Mouse (Mus musculus) forelimb bud, embryonic 11.5 days (tissue): ENCODE results near the gene Abcf3.

Experiments used
- DNase-seq: peaks from one replicate; pipeline ENCODE4 v3.0.0-alpha.2; 2012; ENCODE audit warnings: low read depth, low spot score

Gene Abcf3

GRCm38 (mm10) chr16:20548096-20548948 is at the start of gene Abcf3:
Abcf3 (plus strand) TSS chr16:20548577.
- peak; percentile 100 for DNase-seq

DNA sequence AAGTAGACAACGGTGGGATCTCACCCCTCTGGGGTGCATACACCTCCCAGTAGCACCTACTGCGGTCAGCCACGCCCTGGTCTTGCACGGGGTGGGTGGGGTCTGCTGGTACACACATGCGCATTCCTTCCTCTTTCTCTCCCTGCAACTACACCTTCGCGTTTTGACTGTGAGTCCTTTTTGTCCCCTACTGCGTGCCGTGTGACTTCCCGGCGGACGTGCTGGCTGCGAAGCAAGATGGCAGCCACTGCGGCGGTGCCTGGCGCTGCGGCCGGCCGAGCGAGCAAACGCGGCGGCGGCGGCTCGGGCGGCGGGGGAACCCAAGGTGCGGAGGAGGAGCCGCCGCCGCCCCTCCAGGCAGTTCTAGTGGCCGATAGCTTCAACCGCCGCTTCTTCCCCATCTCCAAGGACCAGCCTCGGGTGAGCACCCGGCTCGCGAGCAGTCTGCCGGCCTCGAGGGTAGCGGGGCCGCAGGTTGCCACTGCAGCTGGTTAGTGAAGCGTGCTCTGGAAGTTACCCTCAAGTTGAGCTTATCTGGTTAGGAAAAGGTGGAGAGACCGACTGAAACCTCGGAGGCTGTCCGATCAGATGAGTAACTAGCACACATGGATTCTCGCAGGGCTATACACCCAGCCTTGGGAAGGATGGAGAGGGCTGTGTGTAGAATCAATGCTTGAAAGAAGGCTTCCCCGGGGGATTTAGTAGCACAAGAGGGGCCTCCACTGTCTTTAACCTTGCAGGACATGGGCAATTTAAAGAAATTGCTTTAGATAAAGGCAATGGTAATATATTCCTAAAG is 49.5 kb upstream of the Abcf3 start, which contains the start of gene Eif2b5:
Gene Eif2b5 (plus strand): TSS at position 141 of the 799 bp plus-strand sequence.
- DNase-seq = peak; percentile 93

GRCm38 (mm10) chr16:20506000-20506399 is 42.4 kb upstream of the Abcf3 start:
- no peak for DNase-seq

DNA sequence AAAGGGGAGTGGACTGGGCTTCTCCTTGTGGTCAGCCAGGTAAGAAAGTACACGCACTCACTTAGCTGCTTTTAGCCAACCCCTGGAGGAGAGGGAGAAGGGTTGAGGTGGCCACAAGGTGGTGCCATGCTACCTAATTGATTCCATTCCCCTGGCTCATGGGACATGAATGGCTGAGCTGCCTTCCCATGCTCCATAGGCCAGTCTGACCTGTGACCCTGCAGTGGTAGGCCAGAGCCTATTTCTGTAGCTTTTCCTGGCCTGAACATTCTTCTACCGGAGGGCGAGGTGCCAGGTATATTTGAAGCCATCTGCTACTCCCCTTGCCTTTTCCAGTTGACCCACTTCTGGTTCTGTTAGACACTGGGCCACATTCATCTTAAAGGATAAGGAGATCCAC is 39.0 kb upstream of the Abcf3 start:
- peak; percentile 41 for DNase-seq

DNA sequence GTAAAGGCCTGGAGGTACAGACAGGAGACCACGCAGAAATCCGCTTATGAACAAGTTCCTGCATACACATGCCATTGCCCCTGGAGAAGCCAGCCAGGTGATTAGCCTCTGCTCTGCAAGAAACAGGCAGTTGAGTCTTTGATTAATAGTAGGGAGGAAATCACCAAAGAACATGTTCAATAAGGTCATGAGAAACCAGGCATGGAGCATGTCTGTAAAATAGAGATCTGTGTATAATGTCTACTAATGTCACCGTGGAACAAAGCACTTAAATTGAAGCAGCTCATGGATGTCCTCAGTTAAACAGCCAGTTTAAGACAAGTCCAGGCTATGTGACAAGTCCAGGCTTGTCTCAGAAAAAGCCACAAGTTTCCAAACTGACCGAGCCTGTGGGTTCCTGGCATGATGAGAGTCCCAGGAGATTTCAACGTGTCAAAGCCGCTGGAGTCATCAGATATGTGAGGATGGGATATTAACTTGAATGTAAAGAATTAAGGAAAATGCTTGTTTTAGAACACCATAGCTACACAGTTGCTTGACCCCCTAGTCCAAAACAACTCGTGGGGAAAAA is 37.0 kb upstream of the Abcf3 start:
- DNase-seq = no peak

DNA sequence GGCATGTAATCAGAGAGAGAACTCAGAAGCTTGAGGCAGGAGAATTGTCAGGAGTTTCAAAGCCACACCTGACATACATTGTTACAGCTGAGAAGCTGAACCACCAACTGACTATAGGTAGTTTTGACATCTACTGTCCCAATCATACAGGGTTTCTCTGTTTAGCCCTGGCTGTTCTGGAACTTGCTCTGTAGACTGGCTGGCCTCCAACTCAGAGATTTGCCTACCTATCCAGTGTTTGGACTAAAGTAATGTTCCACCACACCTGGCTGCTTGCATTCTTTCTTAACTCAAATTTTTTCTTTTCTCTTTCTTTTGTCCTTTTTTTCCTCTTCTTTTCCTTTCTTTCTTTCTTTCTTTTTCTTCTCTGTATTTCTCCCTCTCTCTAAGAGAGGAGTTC is 32.3 kb upstream of the Abcf3 start:
- DNase-seq = no peak

DNA sequence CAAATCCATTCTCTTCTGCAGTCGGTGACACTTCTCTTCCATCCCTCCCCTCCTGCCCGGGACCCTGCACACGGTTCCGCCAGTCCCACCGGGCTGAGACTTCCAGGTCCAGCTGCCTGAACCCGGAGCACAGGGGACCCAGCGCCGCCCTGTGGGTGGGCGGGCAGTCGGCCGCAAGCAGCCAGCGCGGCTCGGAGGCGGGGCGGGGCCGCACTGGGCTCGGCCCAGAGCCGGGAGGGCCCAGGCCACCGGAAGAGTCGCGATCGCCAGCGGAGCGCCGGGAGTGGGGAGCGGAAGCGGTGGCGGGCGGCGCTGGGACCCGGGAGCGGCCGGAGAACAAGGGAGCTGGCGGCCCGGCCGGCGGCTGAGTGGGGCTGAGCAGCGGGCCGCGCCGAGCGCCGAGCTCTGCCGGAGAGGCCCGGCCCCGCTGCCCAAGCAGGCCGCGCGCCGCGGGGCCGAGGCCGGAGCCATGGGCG is 31.6 kb upstream of the Abcf3 start, which contains the start of gene Dvl3:
Gene Dvl3 (plus strand): TSS at position 257 of the 476 bp plus-strand sequence.
- peak; percentile 84 for DNase-seq

GRCm38 (mm10) chr16:20517216-20517615 is 31.2 kb upstream of the Abcf3 start:
- no peak for DNase-seq

- DNase-seq = peak; percentile 49
Measured at GRCm38 (mm10) chr16:20517701-20518374, 30.5 kb upstream of the Abcf3 start.

GRCm38 (mm10) chr16:20523886-20524285 is 24.5 kb upstream of the Abcf3 start:
- DNase-seq = no peak

GRCm38 (mm10) chr16:20528779-20529178 is 19.6 kb upstream of the Abcf3 start:
- DNase-seq = no peak

- DNase-seq = no peak
Measured at GRCm38 (mm10) chr16:20529375-20529774, 19.0 kb upstream of the Abcf3 start.

- DNase-seq = no peak
Measured at GRCm38 (mm10) chr16:20530941-20531340, 17.4 kb upstream of the Abcf3 start.

DNA sequence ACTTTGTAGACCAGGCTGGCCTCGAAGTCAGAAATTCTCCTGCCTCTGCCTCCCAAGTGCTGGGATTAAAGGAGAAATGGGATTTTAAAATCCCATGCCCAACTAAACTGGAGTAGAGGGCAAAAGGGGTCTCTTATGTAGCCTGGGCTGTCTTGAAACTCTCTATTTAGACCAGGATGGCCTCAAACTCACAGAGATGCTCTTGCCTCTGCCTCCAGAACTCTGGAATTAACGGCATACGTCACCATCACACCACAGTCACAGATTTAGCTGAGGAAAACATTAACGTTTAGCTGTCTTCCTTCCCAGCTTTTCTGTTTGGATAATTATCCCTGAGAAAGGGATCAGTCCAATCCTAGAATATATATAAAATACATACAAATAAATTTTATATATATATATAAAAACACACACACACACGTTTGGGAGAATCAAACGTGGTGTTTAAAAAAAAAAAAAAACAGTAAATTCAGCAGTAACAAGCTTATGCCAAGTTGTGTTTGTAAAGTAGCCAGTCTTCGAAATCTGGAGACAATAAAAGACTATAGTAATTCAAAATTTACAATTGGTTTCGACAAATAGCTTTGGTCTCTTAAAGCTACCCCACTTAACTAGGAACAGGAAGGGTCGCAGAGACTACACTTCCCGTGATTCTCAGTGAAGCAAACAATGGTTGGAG is 13.6 kb upstream of the Abcf3 start:
- DNase-seq = no peak

DNA sequence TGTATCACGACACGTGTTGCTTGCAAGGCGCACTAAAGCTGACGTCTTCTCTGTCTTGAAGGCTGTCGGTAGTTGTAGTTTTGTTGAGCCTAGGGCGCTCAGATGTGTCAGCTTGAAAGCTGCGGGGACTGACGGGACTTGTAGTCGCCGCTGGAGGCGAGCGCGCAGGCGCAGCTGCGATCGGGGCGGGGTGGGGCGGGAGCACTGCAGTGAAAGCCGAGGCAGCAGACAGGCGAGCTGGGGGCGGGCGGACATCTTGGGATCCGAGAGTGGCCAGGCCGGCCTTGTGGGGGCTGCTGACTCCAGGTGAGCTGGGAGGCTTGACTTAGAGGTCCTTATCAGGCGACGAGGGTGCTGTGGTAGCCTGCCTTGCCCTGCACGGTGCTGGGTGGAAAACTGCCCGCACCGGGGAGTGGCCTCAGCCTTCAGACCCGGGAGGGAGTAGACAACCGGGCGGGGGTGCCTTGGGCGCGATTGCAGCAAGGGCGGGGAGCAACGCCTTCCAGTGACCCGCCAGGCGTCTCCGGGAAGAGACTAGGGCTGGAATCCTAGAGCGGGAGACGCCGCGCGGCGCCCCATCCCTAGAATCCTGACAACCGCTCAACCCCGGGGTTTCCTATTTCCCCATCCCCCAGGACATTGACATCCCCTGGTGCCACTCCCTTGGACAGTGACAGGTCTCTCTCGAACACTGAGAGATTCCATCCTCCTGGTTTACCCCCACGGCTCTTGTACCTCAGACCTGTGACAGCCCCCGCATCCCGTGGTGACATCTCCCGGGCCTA is 12.9 kb upstream of the Abcf3 start, which contains the start of gene Ap2m1:
Gene Ap2m1 (plus strand): TSS at position 183 of the 785 bp plus-strand sequence.
- peak; percentile 99 for DNase-seq

- no peak for DNase-seq
Measured at GRCm38 (mm10) chr16:20536081-20536665, 12.2 kb upstream of the Abcf3 start.

GRCm38 (mm10) chr16:20537071-20537471 is 11.3 kb upstream of the Abcf3 start:
- DNase-seq = no peak

DNA sequence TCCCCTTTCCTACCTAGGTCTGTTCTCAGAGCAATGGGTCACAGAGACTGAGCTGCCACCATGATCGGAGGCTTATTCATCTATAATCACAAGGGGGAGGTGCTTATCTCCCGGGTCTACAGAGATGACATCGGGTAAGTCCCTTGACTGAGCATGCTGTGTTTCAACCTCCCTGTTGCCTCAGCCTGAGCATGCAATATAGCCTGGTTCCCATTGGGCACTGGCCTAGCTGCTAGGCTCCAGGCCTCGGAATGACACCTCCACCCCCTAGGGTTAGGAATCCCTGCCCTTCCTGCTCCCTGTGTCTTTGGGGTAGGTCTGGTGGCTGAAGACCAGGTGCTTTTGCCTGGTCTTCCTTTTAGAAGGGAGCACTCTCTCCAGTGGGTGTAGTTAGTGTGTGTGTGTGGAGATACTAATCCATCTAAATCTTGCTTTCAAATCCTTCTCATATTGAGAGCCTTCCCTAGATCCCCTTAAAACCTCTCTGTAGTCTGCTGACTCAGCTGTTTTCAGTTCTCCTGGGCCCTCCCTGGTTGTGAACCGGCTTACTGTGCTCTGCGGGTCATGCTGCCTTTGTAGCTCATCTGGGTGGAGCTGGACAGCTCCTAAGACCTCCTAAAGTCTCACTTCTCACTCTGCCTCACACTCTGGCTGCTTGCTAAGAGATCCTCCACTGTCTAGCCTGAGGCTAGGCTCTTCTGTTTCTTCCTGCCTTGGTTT is 10.6 kb upstream of the Abcf3 start:
- DNase-seq = no peak

- DNase-seq = no peak
Measured at GRCm38 (mm10) chr16:20539649-20540048, 8.7 kb upstream of the Abcf3 start.
